Mouse (Mus musculus): ENCODE measurements at regions not wholly inside any gene's neighbourhood (a gene's known extent, or its start where the extent isn't known, plus 50 kb on each side); places are given as distances from the start of the nearest gene placed in this dataset. TPM values are rescaled to one million over a fixed set of nuclear protein-coding genes. Genes with fewer than 3 reads are reported as not detected.
A peak's percentile ranks its signal among the peaks of the same experiment; 100 is the strongest.

GRCm38 (mm10) chr4:152628111-152628510 lies 150.4 kb upstream of the Kcnab2 start:
- no peak for DNase-seq (ENCODE audit: low spot score)

GRCm38 (mm10) chr4:152625032-152626003 lies 147.6 kb upstream of the Kcnab2 start:
- peak; percentile 24 for DNase-seq (ENCODE audit: low spot score)

GRCm38 (mm10) chr4:152622022-152622777 lies 144.5 kb upstream of the Kcnab2 start:
- DNase-seq (ENCODE audit: low spot score) = no peak

- no peak for DNase-seq (ENCODE audit: low spot score)
Observed at GRCm38 (mm10) chr4:152617636-152618035, 140.0 kb upstream of the Kcnab2 start.

- no peak for DNase-seq (ENCODE audit: low spot score)
Observed at GRCm38 (mm10) chr4:152615155-152615554, 137.5 kb upstream of the Kcnab2 start.

GRCm38 (mm10) chr4:152614356-152615100 lies 136.9 kb upstream of the Kcnab2 start:
- no peak for DNase-seq (ENCODE audit: low spot score)

Small RNAs in the stretch of these regions (microRNA-seq; reads per million reads assigned to microRNA genes)
- not detected for gene Gm25779
